Mouse (Mus musculus) layer of hippocampus, adult 6 months (tissue): Measurements from ENCODE around the gene Fam53b. TPM values are rescaled to one million over a fixed set of nuclear protein-coding genes. Genes with fewer than 3 reads are reported as not detected.

Source experiments
- long read RNA-seq, 2 experiments: library from polyadenylated mRNA; unstranded; transcript quantifications; one replicate each; pipeline ENCODE4 v2.0.0; 2019 to 2020
- polyA plus RNA-seq: library from polyadenylated mRNA; unstranded; fragments of <200 nt; fragmentation: Nextera tagmentation; gene quantifications from 2 replicates; pipeline ENCODE4 v1.2.3, GENCODE M21; 2021

The Fam53b gene
- 21.9 and 24.2 TPM in 2 replicates for polyA plus RNA-seq
- long read RNA-seq, experiment 1, partial matches to known transcripts = 0 of 4 reads
- long read RNA-seq, experiment 1, other reads (novel, unspliced or antisense) = 4 of 4 reads
- long read RNA-seq, experiment 2, full-length matches to known transcripts = 24 of 51 reads
- long read RNA-seq, experiment 2, partial matches to known transcripts = 4 of 51 reads
- long read RNA-seq, experiment 2, other reads (novel, unspliced or antisense) = 23 of 51 reads

GRCm38 (mm10) chr7:132813416-132814088 is at the start of gene Fam53b:
Fam53b (minus strand) TSS chr7:132813886.

DNA sequence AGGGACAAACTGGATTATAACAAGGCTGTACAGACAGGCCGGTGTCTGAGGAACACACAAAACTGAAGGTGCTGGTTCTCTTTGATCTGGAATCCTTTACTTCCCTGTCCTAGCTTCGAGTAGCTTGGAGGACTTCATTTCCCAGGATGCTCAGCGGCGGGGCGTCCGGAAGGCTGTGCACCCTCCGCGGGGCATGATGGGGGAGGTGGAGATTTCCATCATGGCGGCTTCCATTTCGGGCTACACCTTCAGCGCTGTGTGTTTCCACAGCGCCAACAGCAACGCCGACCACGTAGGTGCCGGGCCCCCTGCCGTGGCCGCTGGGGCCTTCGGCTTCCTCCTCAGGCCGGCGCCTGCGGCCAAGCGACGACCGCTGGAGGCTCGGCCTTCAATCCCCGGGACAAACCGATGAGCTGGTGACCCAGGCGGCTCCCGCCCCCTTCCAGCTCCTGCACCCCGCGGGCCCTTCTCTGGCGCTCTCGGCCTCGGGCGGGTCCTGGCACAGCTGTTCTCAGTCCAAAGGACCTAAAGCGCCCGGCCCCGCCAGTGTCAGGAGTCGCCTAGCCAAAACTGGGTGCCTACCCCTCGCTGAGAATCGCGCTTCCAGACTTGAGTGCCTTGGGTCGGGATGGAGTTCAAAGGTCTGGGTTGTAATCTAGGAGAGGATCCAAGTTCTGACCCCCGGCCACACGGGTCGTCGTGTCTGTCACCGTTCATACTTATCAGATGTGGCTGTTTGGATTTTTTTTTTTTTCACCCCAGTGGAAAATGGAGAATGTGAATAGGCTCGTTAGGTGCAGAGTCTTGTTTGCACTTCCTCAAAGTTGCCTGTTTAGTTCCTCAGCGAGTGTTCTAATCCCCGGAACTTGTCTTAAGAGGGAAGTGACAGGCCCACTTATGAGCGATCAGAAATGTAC is 45.6 kb upstream of the Fam53b start, which contains the start of gene Abraxas2:
TSS of gene Abraxas2 (plus strand) at position 184 of the 917 bp plus-strand sequence.

DNA sequence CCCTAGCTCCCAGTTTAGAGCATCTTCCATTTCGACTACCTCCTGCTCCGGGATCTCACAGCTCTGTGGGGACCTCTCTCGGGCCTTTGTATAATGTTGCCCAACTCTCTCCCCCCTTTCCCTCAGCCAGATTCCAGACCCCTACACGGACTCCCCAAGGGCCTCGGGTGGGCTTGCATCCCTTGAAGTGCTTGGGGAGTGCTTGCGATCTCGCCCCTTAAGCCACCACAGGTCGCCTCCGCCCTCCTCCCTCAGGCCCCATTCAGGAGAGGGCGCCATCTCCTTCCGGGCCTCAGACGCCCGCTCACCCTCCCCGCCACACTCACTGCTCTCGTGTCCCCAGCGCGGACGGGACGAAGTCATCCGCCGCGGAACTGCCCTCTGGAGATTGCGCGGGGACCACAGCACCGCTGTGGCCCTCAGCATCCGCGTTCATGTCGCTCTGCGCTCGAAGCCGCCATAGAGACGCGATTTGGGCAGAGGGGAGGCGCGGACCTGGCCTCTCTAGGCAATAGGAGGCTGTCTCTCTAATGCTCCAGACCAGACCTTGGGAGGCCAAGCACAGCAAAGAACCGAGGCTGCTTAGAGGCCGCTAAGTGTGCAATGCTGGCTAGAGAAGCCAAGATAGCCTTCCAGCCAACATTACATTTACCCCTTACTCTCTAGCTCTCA is 38.6 kb upstream of the Fam53b start, which contains the start of gene Eef1akmt2:
TSS of gene Eef1akmt2 (minus strand) at position 501 of the 672 bp plus-strand sequence.

Other genes starting within 250 kb of the Fam53b start
- 60.6 and 68.6 TPM in 2 replicates for gene Oat, start 237.5 kb downstream of the Fam53b start, polyA plus RNA-seq
- gene Nkx1-2, start 214.2 kb downstream of the Fam53b start, polyA plus RNA-seq = not detected in 2 replicates
- gene Lhpp, start 203.2 kb downstream of the Fam53b start, polyA plus RNA-seq = 26.9 and 29.3 TPM in 2 replicates
- gene Eef1akmt2, start 38.8 kb upstream of the Fam53b start, polyA plus RNA-seq = 53.3 and 56.7 TPM in 2 replicates
- gene Abraxas2, start 45.3 kb upstream of the Fam53b start, polyA plus RNA-seq = 41.6 and 42.8 TPM in 2 replicates
- gene Zranb1, start 117.3 kb upstream of the Fam53b start, polyA plus RNA-seq = 9.7 and 9.8 TPM in 2 replicates